Comparison of ENCODE assay signal across 22 mouse cellular contexts in the genomic region with DNA sequence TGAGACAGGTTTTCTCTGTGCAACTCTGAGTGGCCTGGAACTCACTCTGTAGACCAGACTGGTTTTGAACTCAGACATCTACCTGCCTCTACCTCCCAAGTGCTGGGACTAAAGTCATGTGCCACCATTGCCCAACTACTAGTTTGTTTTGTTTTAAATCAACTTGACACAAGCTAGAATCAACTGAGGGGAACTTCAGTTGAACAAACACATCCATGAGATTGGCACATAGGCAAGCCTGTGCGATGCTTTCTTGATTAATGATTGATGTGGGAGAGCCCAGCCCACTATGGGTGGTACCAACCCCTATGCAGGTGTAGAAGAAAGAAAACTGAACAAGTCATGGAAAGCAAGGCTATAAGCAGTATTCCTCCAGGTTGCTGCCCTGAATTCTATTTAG. TPM values are rescaled to one million over a fixed set of nuclear protein-coding genes. Genes with fewer than 3 reads are reported as not detected.
DNase-seq lines count a peak whose midpoint lies in the region; ATAC-seq and TF ChIP-seq lines count a peak whose summit lies in the region.
"Had no signal": no experiment of that assay in that cellular context is flagged by ENCODE, and none has a peak within 500 bp of the region (broad histone marks: within the 10 kb centered on the region; RNA-seq: fewer than 3 reads in every experiment).

No protein-coding gene starts in this region.

- H3K79me2 ChIP-seq in liver, adult 2 months (ENCODE audit: control insufficient read depth, insufficient read depth, low read length): no peaks in the 10 kb centered on the region

- no peaks in the 10 kb centered on the region for H3K36me3 ChIP-seq in liver, adult 2 months (ENCODE audit: control insufficient read depth, insufficient read depth, low read length)
- H3K36me3 ChIP-seq in liver, postnatal 0 days (replicated peaks; ENCODE audit: insufficient read depth, low read length): no peaks in the 10 kb centered on the region
- H3K36me3 ChIP-seq in liver, embryonic 12.5 days: no peaks in the 10 kb centered on the region
- H3K36me3 ChIP-seq: G1E had no signal

- H3K4me2 ChIP-seq in liver, postnatal 0 days (ENCODE audit: low read depth, low read length): no peak overlapping the region
- no peak overlapping the region for H3K4me2 ChIP-seq in liver, embryonic 12.5 days

- H3K9ac ChIP-seq in liver, adult 2 months (ENCODE audit: low read depth, low read length): no peak overlapping the region
- no peak overlapping the region for H3K9ac ChIP-seq in liver, postnatal 0 days (replicated peaks)
- no peak overlapping the region for H3K9ac ChIP-seq in liver, embryonic 12.5 days

- DNase-seq in liver, adult 2 months (ENCODE audit: extremely low read depth, low read depth, low spot score): peak; percentile 92
- DNase-seq in liver: no peak
- no peak for DNase-seq in liver, postnatal 0 days
- DNase-seq: adrenal gland, adult 2 months; adrenal gland, adult 8-10 months; adrenal gland, postnatal 10 days; adrenal gland, postnatal 14 days; adrenal gland, postnatal 25 days; adrenal gland, postnatal 36 days; B cell, adult 2 months; cerebellum, adult 11 months; cerebellum, adult 11-12 months; cerebellum, adult 18-20 months had no signal

- no peak for TF ChIP-seq POLR2A in liver, adult 2 months (IDR thresholded peaks at IDR 0.05; ENCODE audit: extremely low read depth, insufficient read depth, low read length)

- no peaks in the 10 kb centered on the region for H3K9me3 ChIP-seq in liver, postnatal 0 days (ENCODE audit: low read length)
- H3K9me3 ChIP-seq in liver, embryonic 12.5 days (replicated peaks): no peaks in the 10 kb centered on the region
- H3K9me3 ChIP-seq: G1E had no signal

- H3K27me3 ChIP-seq in liver, adult 2 months (ENCODE audit: control insufficient read depth, insufficient read depth, low read length): no peaks in the 10 kb centered on the region
- no peaks in the 10 kb centered on the region for H3K27me3 ChIP-seq in liver, postnatal 0 days (ENCODE audit: insufficient read depth, low read length)
- 0 out of 2 replicates have a peak, but pooled peaks cover 5% of the 10 kb centered on the region for H3K27me3 ChIP-seq in liver, embryonic 12.5 days (replicated peaks)
- H3K27me3 ChIP-seq: CH12.LX, Patski had no signal

- WGBS in liver, adult 2 months: 26% methylated on average over 1 of the region's 1 CpGs
- 68% methylated on average over 1 of the region's 1 CpGs for WGBS in liver, postnatal 0 days (ENCODE audit: insufficient replicate concordance)
- 76% methylated on average over 1 of the region's 1 CpGs for WGBS in liver, embryonic 12.5 days (ENCODE audit: insufficient replicate concordance)

- TF ChIP-seq EP300 in liver, postnatal 0 days (IDR thresholded peaks at IDR 0.05; ENCODE audit: low read depth): no peak

- peaks cover 6% of the 10 kb centered on the region for H3K4me1 ChIP-seq in liver, adult 2 months (ENCODE audit: control insufficient read depth, insufficient read depth, low read length)
- H3K4me1 ChIP-seq in liver, postnatal 0 days (ENCODE audit: insufficient read depth): peaks cover 5% of the 10 kb centered on the region; the same call in 1 of the 2 replicates
- peaks cover 24% of the 10 kb centered on the region for H3K4me1 ChIP-seq in liver, embryonic 12.5 days

- H3K4me3 ChIP-seq in liver, adult 2 months (ENCODE audit: insufficient read depth, low read depth, low read length): no peak overlapping the region
- H3K4me3 ChIP-seq in liver, postnatal 0 days (ENCODE audit: low read depth, low read length): no peak overlapping the region
- H3K4me3 ChIP-seq in liver, embryonic 12.5 days: no peak overlapping the region

- ATAC-seq in liver, postnatal 0 days: peak; percentile 69
- ATAC-seq in liver, embryonic 12.5 days: no peak
- ATAC-seq: activated CD4-positive, CD25-positive, alpha-beta regulatory T cell, adult 4 months; CD4-positive, CD25-positive, alpha-beta regulatory T cell, adult 4 months; Patski had no signal

- TF ChIP-seq CTCF in liver, adult 2 months (IDR thresholded peaks at IDR 0.05; ENCODE audit: low read depth, low read length): no peak
- no peak for TF ChIP-seq CTCF in liver, postnatal 0 days (IDR thresholded peaks at IDR 0.05; ENCODE audit: low read depth)

- H3K27ac ChIP-seq in liver, adult 2 months (replicated peaks; ENCODE audit: insufficient read depth, low read depth, low read length): 0 out of 2 replicates have a peak overlapping the region, but pooled peaks have one; percentile 28
- H3K27ac ChIP-seq in liver, postnatal 0 days (ENCODE audit: low read depth): no peak overlapping the region
- no peak overlapping the region for H3K27ac ChIP-seq in liver, embryonic 12.5 days

RNA-seq across cellular contexts. Expression of gene Tsc1, which starts 5.8 kb away (rescaled TPM):
- 14.4 and 19.8 TPM in 2 replicates for total RNA-seq in liver, adult 2 months (2014; rRNA removed)
- 8.6 and 10.0 TPM in 2 replicates for polyA plus RNA-seq in liver, adult 2 months (2012; rRNA removed)
- polyA plus RNA-seq in liver, postnatal 0 days (2015; fragmentation: Nextera tagmentation; extraction: Ambion mirVana): 3.7 TPM in 2 replicates
- 12.5 and 13.6 TPM in 2 replicates for polyA plus RNA-seq in liver, embryonic 12.5 days (2016; fragmentation: Nextera tagmentation; extraction: Ambion mirVana)

RNA-seq across cellular contexts. Expression of gene Gfi1b, which starts 13.4 kb away (rescaled TPM):
- total RNA-seq in liver, adult 2 months (2014; rRNA removed): not detected in 2 replicates
- polyA plus RNA-seq in liver, adult 2 months (2012; rRNA removed): not detected in 2 replicates
- polyA plus RNA-seq in liver, postnatal 0 days (2015; fragmentation: Nextera tagmentation; extraction: Ambion mirVana): 48.9 and 52.2 TPM in 2 replicates
- 117 and 121 TPM in 2 replicates for polyA plus RNA-seq in liver, embryonic 12.5 days (2016; fragmentation: Nextera tagmentation; extraction: Ambion mirVana)
- total RNA-seq: adrenal gland, adult 18-20 months; adrenal gland, adult 2 months; adrenal gland, adult 8-10 months; adrenal gland, postnatal 25 days; adrenal gland, postnatal 36 days; ES-E14 had no signal
- polyA plus RNA-seq: C2C12; CD4-positive, CD25-positive, alpha-beta regulatory T cell, adult 4 months; Patski had no signal

RNA-seq across cellular contexts. Expression of gene Gtf3c5, which starts 51.6 kb away (rescaled TPM):
- total RNA-seq in liver, adult 2 months (2014; rRNA removed): 2.9 and 3.1 TPM in 2 replicates
- 7.8 and 9.0 TPM in 2 replicates for polyA plus RNA-seq in liver, adult 2 months (2012; rRNA removed)
- polyA plus RNA-seq in liver, postnatal 0 days (2015; fragmentation: Nextera tagmentation; extraction: Ambion mirVana): 4.5 and 5.8 TPM in 2 replicates
- 24.9 and 26.3 TPM in 2 replicates for polyA plus RNA-seq in liver, embryonic 12.5 days (2016; fragmentation: Nextera tagmentation; extraction: Ambion mirVana)

Comparison
In these comparisons a context has a peak if more than half of its experiments do, and no peak if none do; other contexts are left out.
1. RNA of gene Gfi1b, which starts 13.4 kb away (polyA plus RNA-seq): 117 to 121 TPM in liver, embryonic 12.5 days and 48.9 to 52.2 TPM in liver, postnatal 0 days; not detected in liver, adult 2 months; every median in the first group is over 10 times any median in the second.